Mouse (Mus musculus) c-Kit-negative CD71-positive TER-119-positive erythroid progenitor cells, embryonic 14.5 days (primary cell): ENCODE data around the gene Fam174b.

Experiments used
- DNase-seq: peaks from one replicate; pipeline ENCODE4 v3.0.0-alpha.2; 2013; ENCODE audit warnings: low read depth, low spot score

Gene Fam174b

GRCm38 (mm10) chr7:73740111-73741035, at the start of gene Fam174b:
Gene Fam174b (plus strand): TSS chr7:73740302.
- DNase-seq, result no peak

GRCm38 (mm10) chr7:73697092-73697491, 43.0 kb upstream of the Fam174b start:
- DNase-seq, result no peak

- DNase-seq, result no peak
Measured at GRCm38 (mm10) chr7:73704305-73704704, 35.8 kb upstream of the Fam174b start.

GRCm38 (mm10) chr7:73713506-73713905, 26.6 kb upstream of the Fam174b start:
- DNase-seq, result no peak

- no peak for DNase-seq
Measured at GRCm38 (mm10) chr7:73715928-73716749, 24.0 kb upstream of the Fam174b start.

- no peak for DNase-seq
Measured at GRCm38 (mm10) chr7:73716841-73717240, 23.3 kb upstream of the Fam174b start.

GRCm38 (mm10) chr7:73718031-73718430, 22.1 kb upstream of the Fam174b start:
- DNase-seq, result no peak

GRCm38 (mm10) chr7:73718497-73719007, 21.6 kb upstream of the Fam174b start:
- no peak for DNase-seq

- no peak for DNase-seq
Measured at GRCm38 (mm10) chr7:73721046-73721445, 19.1 kb upstream of the Fam174b start.

- no peak for DNase-seq
Measured at GRCm38 (mm10) chr7:73721764-73722163, 18.3 kb upstream of the Fam174b start.

- DNase-seq, result no peak
Measured at GRCm38 (mm10) chr7:73729913-73730312, 10.2 kb upstream of the Fam174b start.

- DNase-seq, result no peak
Measured at GRCm38 (mm10) chr7:73730430-73731022, 9.6 kb upstream of the Fam174b start.

- no peak for DNase-seq
Measured at GRCm38 (mm10) chr7:73736046-73736445, 4.1 kb upstream of the Fam174b start.

GRCm38 (mm10) chr7:73741392-73741791, 1.3 kb downstream of the Fam174b start:
- no peak for DNase-seq

GRCm38 (mm10) chr7:73741841-73742240, 1.7 kb downstream of the Fam174b start:
- DNase-seq, result no peak

GRCm38 (mm10) chr7:73743144-73743543, 3.0 kb downstream of the Fam174b start:
- DNase-seq, result no peak

- DNase-seq, result no peak
Measured at GRCm38 (mm10) chr7:73743831-73744370, 3.8 kb downstream of the Fam174b start.

GRCm38 (mm10) chr7:73745903-73746302, 5.8 kb downstream of the Fam174b start:
- DNase-seq, result no peak

- no peak for DNase-seq
Measured at GRCm38 (mm10) chr7:73746836-73747235, 6.7 kb downstream of the Fam174b start.

GRCm38 (mm10) chr7:73747531-73747930, 7.4 kb downstream of the Fam174b start:
- DNase-seq, result no peak

- no peak for DNase-seq
Measured at GRCm38 (mm10) chr7:73748437-73749108, 8.5 kb downstream of the Fam174b start.
